Mouse (Mus musculus) ES-Bruce4 (cell line): ENCODE measurements at regions not wholly inside any gene's neighbourhood (a gene's known extent, or its start where the extent isn't known, plus 50 kb on each side); places are given as distances from the start of the nearest gene placed in this dataset.

Experiments
- CTCF ChIP-seq: IDR thresholded peaks from one replicate; pipeline ENCODE4 v1.8.1; 2011; ENCODE audit warnings: low read depth, low read length
- EP300 ChIP-seq: IDR thresholded peaks from 2 replicates; pipeline ENCODE4 v1.6.1; 2011; ENCODE audit warnings: low read depth, low read length; ENCODE audit not compliant: insufficient read depth
- POLR2A ChIP-seq: IDR thresholded peaks from one replicate; pipeline ENCODE4 v1.8.1; 2011; ENCODE audit warnings: low read length; ENCODE audit not compliant: insufficient read depth

DNA sequence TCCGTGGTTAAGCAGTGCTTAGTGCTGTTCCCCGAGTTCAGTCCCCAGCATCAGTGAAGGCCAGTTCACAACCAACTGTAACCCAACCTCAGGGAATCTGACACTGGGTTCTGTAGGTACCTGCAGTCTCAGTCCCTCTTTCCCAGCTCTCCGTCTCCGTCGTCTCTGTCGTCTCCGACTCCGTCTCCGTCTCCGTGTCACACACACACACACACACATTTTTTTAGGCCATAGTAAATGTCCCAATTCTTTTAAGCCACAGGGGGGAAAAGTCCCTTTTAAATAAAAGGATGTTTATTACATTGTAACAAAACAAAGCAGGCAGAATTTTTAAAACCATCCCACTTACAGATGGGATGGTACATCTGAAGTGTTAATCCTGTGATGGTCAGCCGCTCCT, 145.3 kb downstream of the Nufip1 start:
- TF ChIP-seq POLR2A (no peak), CTCF (no peak), EP300 (no peak)
